Mouse (Mus musculus) ES-E14 (cell line): ENCODE measurements around the gene Epor. TPM values are rescaled to one million over a fixed set of nuclear protein-coding genes. Genes with fewer than 3 reads are reported as not detected.
A peak's percentile ranks its signal among the peaks of the same experiment; 100 is the strongest.

Source experiments
- DNase-seq: peaks from one replicate; pipeline ENCODE4 v3.0.0-alpha.2; 2013; ENCODE audit warnings: low read depth, low spot score
- H3K27ac ChIP-seq: 2 replicates; pipeline ENCODE4 v1.5.1; 2012; ENCODE audit warnings: low read depth, mild to moderate bottlenecking, low read length, moderate library complexity, mixed read lengths; ENCODE audit not compliant: poor library complexity, insufficient read depth, severe bottlenecking
- H3K36me3 ChIP-seq: 2 replicates; pipeline ENCODE4 v1.6.1; 2012; ENCODE audit warnings: mild to moderate bottlenecking, low read length, moderate library complexity, mixed read lengths; ENCODE audit not compliant: control insufficient read depth, poor library complexity, insufficient read depth, severe bottlenecking
- H3K4me1 ChIP-seq, 2 experiments: fragments of 150-350 bp in 1 of 2; sonication (generic) in 1 of 2; 2 replicates each; pipeline ENCODE4 v1.6.1; 2012; ENCODE audit warnings: low read length in 2 of 2, mild to moderate bottlenecking in 1 of 2, mixed read lengths in 1 of 2; ENCODE audit not compliant: control insufficient read depth in 2 of 2, insufficient read depth in 2 of 2, poor library complexity in 1 of 2
- H3K4me3 ChIP-seq, 2 experiments: fragments of 150-350 bp in 1 of 2; sonication (generic) in 1 of 2; 2 replicates each; pipeline ENCODE4 v1.5.1; 2012; ENCODE audit warnings: low read length in 2 of 2, low read depth in 1 of 2, mild to moderate bottlenecking in 1 of 2, mixed read lengths in 1 of 2; ENCODE audit not compliant: insufficient read depth in 1 of 2, poor library complexity in 1 of 2, severe bottlenecking in 1 of 2
- H3K9ac ChIP-seq: 2 replicates; pipeline ENCODE4 v1.6.1; 2012; ENCODE audit warnings: low read depth, mild to moderate bottlenecking, low read length, mixed read lengths; ENCODE audit not compliant: poor library complexity, insufficient read depth, severe bottlenecking
- H3K9me3 ChIP-seq: fragments of 150-350 bp; sonication (generic); 2 replicates; pipeline ENCODE4 v1.6.1; 2012; ENCODE audit warnings: low read depth, mild to moderate bottlenecking, low read length; ENCODE audit not compliant: control insufficient read depth, insufficient read depth
- CHD2 ChIP-seq: IDR thresholded peaks from 2 replicates; pipeline ENCODE4 v1.6.1; 2014; ENCODE audit warnings: mild to moderate bottlenecking, low read depth, low read length, inconsistent platforms
- HCFC1 ChIP-seq: IDR thresholded peaks from 2 replicates; pipeline ENCODE4 v1.6.1; 2012; ENCODE audit warnings: low read length, inconsistent platforms, borderline replicate concordance; ENCODE audit not compliant: insufficient read depth
- MAFK ChIP-seq: IDR thresholded peaks from 2 replicates; pipeline ENCODE4 v1.6.1; 2014; ENCODE audit warnings: mild to moderate bottlenecking, low read depth, low read length, inconsistent platforms; ENCODE audit not compliant: insufficient read depth
- ZC3H11A ChIP-seq: IDR thresholded peaks from 2 replicates; pipeline ENCODE4 v1.6.1; 2012; ENCODE audit warnings: low read depth, mild to moderate bottlenecking, inconsistent platforms, low read length, borderline replicate concordance
- ZNF384 ChIP-seq: IDR thresholded peaks from 2 replicates; pipeline ENCODE4 v1.6.1; 2012; ENCODE audit warnings: low read depth, low read length, inconsistent platforms
- in situ Hi-C, 2 experiments: fragments of 600-800 bp; cut with MboI; formaldehyde crosslinking; loops; one replicate each; pipeline ENCODE4 v1.15.1; 2025; ENCODE audit warnings: low sequenced_read_pairs in 2 of 2, inconsistent platforms in 1 of 2; ENCODE audit not compliant: unreplicated experiment in 2 of 2
- total RNA-seq: library from RNA; depleted of rRNA; stranded (reverse); fragments of 300-350 nt; gene quantifications from 2 replicates; pipeline ENCODE4 v1.2.3, GENCODE M21; 2012

The Epor gene
- total RNA-seq, 1 experiment: 1.7 TPM

DNA sequence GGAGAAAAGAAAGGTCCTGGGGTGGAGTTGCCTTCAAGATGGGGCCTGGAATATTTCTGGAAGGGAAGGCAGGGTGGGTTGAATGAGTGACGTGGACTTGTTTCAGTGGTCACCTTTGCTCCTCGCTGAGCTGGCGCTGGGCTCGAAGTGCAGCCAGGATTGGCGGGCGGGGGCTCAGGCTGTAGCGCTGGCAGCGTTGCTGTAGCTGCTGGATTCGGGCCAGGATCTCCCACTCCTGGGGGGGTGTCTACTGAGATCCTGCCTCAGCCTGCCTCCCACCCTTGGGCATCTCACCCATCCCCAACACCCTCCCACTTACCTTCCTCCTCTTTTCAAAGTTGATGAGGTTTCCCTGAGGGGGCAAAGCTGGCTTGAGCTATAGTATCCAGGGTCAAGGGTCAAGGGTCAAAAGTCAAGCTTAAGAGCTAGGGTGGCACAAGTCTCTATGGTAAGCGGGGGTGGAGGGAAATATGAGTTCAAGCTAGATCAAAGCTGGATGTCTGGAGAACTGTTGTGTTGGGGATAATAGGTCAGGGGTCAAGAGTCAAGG, 13.4 kb upstream of the Epor start:
- Histone ChIP-seq H3K9me3 (no peaks in the 10 kb centered on the region), H3K4me3 (no peak overlapping the region), H3K36me3 (no peaks in the 10 kb centered on the region), H3K27ac (no peak overlapping the region), H3K9ac (no peak overlapping the region), H3K4me1 (peaks cover 0 to 12% of the 10 kb centered on the region in 2 experiments; a peak in 2 of 4 replicates)
- DNase-seq: no peak
- in situ Hi-C loops: loop anchor here in 1 of 2 experiments (5.0 to 10.0 kb wide), 2 partner anchors 71 to 168 kb away; no protein-coding TSS in a partner anchor
- TF ChIP-seq HCFC1 (no peak), ZC3H11A (no peak), ZNF384 (no peak), MAFK (no peak), CHD2 (no peak)

DNA sequence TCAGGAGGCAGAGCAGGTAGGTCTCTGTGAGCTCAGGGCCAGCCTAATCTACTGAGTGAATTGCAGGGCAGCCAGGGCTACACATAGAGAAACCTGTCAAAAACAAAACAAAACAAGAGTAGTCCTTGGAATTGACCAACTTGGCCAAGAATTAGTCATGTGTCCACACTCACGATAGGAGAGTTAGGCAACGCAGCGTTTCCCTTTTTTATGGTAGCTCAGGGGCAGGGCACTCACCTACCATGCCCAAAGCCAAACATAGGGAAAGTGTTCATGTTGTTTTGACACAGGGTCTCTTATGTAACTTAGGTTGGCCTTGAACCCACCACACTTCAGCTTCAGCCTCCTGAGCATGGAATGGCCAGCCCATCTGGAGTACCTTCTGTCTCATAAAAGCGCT, 6.0 kb upstream of the Epor start:
- TF ChIP-seq ZC3H11A (no peak), MAFK (no peak), HCFC1 (no peak), ZNF384 (no peak), CHD2 (no peak)
- in situ Hi-C loops: no loop called here

GRCm38 (mm10) chr9:21968883-21969282, 5.6 kb upstream of the Epor start:
- H3K9ac ChIP-seq: no peak overlapping the region
- no peak for DNase-seq
- in situ Hi-C loops: no loop called here
- H3K27ac ChIP-seq: no peak overlapping the region
- TF ChIP-seq ZC3H11A (no peak), MAFK (no peak), CHD2 (no peak), ZNF384 (no peak), HCFC1 (no peak)
- H3K36me3 ChIP-seq: no peaks in the 10 kb centered on the region
- H3K9me3 ChIP-seq: no peaks in the 10 kb centered on the region
- no peaks in the 10 kb centered on the region for H3K4me1 ChIP-seq
- no peak overlapping the region for H3K4me3 ChIP-seq

More for the DNA sequence above, 6.0 kb upstream of the Epor start:
- no peaks in the 10 kb centered on the region for H3K9me3 ChIP-seq
- DNase-seq: no peak
- no peaks in the 10 kb centered on the region for H3K36me3 ChIP-seq
- no peak overlapping the region for H3K9ac ChIP-seq
- H3K27ac ChIP-seq: no peak overlapping the region
- no peaks in the 10 kb centered on the region for H3K4me1 ChIP-seq
- no peak overlapping the region for H3K4me3 ChIP-seq

DNA sequence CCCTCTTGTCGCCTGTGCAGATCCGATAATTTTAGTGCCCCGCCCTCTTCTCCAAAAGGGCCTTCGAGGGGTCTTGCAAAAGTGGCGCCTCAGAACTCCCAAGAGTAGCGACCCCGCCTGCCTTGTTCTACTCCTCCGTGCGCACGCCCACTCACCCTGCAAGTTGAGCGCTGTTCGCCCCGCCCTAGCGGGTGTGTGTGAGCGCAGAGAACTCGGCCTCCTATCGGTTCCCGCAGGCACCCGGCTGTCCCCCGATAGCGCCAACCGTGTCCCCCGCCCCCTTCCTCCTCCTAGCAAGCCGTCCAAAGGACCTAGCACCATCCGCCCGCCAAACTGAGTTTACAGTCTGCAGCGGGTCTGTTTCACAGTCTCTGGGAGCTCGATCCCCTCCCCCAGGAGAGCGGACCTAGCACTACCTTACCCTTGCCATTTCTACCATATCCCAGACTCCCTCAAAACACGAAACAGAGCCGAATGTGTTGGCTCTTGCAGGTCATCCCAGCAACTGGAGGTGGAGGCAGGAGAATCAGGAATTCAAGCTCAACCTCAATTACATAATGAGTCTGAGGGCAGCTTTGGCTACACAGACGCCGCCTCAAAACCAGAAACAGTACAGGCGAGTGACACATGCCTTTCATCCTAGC, 768 bp downstream of the Epor start:
- H3K4me1 ChIP-seq: peaks cover 0 to 9% of the 10 kb centered on the region in 2 experiments; a peak in 2 of 4 replicates
- TF ChIP-seq HCFC1: no peak
- in situ Hi-C loops: no loop called here
- peak; percentile 56 for DNase-seq
- H3K27ac ChIP-seq: no peak overlapping the region
- peak overlapping the region; percentile 54 to 68 for H3K4me3 ChIP-seq
- H3K9ac ChIP-seq: peak overlapping the region; percentile 42; the same call in 1 of the 2 replicates
- no peaks in the 10 kb centered on the region; the same call in 1 of the 2 replicates for H3K36me3 ChIP-seq
- no peaks in the 10 kb centered on the region for H3K9me3 ChIP-seq

GRCm38 (mm10) chr9:21962010-21962409, 1.3 kb downstream of the Epor start:
- H3K4me1 ChIP-seq: peaks cover 0 to 9% of the 10 kb centered on the region in 2 experiments; a peak in 2 of 4 replicates
- H3K27ac ChIP-seq: no peak overlapping the region
- no peaks in the 10 kb centered on the region for H3K9me3 ChIP-seq
- peak overlapping the region; percentile 54 to 68 for H3K4me3 ChIP-seq
- no peak for DNase-seq
- no peaks in the 10 kb centered on the region; the same call in 1 of the 2 replicates for H3K36me3 ChIP-seq
- in situ Hi-C loops: no loop called here
- no peak for TF ChIP-seq HCFC1
- TF ChIP-seq CHD2: no peak
- TF ChIP-seq ZNF384: no peak
- no peak for TF ChIP-seq ZC3H11A
- no peak for TF ChIP-seq MAFK
- H3K9ac ChIP-seq: peak overlapping the region; percentile 42
